Mouse (Mus musculus) layer of hippocampus, postnatal 10 days (tissue): ENCODE measurements around the gene Hist1h2bh. TPM values are rescaled to one million over a fixed set of nuclear protein-coding genes. Genes with fewer than 3 reads are reported as not detected.
A peak's percentile ranks its signal among the peaks of the same experiment; 100 is the strongest.
"Not testable (repeated sequence)": the region's sequence is repeated elsewhere in the genome, so short reads cannot be mapped to it uniquely, and the experiment has no call there.

Experiments
- DNase-seq, 2 experiments: peaks; one replicate each; pipeline ENCODE4 v3.0.0; 2021; ENCODE audit warnings: low spot score in 2 of 2
- total RNA-seq, 2 experiments: library from RNA; stranded (reverse); gene quantifications; 2 replicates each; pipeline ENCODE4 v1.2.3; 2021

Hist1h2bh gene
- total RNA-seq, 2 experiments from 2014 or later: 5.1 TPM

DNA sequence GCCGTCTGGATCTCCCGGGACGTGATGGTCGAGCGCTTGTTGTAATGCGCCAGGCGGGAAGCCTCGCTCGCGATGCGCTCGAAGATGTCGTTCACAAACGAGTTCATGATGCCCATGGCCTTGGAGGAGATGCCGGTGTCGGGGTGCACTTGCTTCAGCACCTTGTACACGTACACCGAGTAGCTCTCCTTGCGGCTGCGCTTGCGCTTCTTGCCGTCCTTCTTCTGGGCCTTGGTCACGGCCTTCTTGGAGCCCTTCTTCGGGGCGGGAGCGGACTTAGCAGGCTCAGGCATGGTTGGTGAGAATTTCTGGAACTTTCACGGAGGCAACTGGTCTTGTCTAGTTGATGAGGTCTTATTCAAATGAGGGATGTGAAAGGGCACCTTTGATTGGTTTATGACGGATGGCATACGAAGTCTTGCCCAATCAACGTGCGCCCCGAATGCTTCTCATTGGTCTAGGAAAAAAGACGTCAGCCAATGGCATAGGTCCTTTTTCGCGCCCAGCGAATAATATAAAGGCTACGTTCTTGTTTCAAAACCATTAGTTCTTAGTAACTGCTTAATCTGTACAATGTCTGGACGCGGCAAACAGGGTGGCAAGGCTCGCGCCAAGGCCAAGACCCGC is 30.8 kb upstream of the Hist1h2bh start, which contains the start of the genes Hist1h2bf and Hist1h2ad:
TSS of gene Hist1h2bf (minus strand) at position 299 of the 627 bp plus-strand sequence.
TSS of gene Hist1h2ad (plus strand) at position 484 of the 627 bp plus-strand sequence.
- DNase-seq: peak; percentile 81 to 86

- not testable (repeated sequence) for DNase-seq
These were observed 30.1 kb upstream of the Hist1h2bh start for GRCm38 (mm10) chr13:23573034-23573897.

- DNase-seq: no peak
These were observed 29.2 kb upstream of the Hist1h2bh start for GRCm38 (mm10) chr13:23572218-23573033.

DNA sequence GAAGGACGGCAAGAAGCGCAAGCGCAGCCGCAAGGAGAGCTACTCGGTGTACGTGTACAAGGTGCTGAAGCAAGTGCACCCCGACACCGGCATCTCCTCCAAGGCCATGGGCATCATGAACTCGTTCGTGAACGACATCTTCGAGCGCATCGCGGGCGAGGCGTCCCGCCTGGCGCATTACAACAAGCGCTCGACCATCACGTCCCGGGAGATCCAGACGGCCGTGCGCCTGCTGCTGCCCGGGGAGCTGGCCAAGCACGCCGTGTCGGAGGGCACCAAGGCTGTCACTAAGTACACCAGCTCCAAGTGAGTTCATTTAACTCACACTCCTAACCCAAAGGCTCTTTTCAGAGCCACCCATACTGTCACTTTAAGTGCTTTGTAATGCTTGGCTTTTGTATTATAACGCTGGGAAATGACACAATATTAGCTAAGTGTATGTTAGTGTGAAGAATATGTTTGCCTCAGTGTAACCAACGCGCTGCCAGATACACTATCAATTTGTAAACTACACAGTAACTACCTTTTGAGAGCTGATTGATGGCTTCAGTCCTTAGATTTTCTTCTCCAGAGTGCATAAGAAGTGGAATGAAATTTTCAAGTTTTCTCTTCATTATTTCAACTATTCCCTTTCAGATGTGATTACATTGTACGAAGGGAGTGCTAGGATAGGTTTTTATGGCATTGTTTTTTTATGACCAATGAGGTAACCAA is 28.5 kb upstream of the Hist1h2bh start:
- DNase-seq: not testable (repeated sequence)

- DNase-seq: peak; percentile 61 to 72
These were observed 27.9 kb upstream of the Hist1h2bh start, which contains the start of the genes Hist1h2ae and Hist1h2bg for GRCm38 (mm10) chr13:23571022-23571503. Hist1h2ae (minus strand) TSS chr13:23571220. Hist1h2bg (plus strand) TSS chr13:23571396.

DNA sequence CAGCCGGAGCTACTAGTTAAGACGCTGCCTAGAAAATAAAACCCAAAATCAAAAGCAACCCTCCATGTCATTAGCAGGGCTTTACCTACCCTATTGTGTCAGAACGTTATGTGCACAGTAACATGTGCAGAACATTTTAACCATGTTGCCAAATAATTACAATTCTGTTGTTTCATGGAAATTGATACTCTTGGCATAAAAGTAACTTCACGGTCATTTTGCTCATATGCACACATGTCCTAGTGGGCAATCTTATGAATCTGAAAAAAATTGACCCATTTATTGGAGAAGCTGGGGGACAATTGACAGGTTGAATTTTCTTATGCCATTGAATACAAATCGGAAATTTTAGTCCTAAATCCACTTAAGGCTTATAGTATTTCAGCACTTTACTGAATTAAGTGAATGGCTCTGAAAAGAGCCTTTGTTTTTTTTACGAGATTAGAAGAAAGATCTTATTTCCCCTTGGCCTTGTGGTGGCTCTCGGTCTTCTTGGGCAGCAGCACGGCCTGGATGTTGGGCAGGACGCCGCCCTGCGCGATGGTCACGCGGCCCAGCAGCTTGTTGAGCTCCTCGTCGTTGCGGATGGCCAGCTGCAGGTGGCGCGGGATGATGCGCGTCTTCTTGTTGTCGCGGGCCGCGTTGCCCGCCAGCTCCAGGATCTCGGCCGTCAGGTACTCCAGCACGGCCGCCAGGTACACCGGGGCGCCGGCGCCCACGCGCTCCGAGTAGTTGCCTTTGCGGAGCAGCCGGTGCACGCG is 27.2 kb upstream of the Hist1h2bh start:
- not testable (repeated sequence) for DNase-seq

DNA sequence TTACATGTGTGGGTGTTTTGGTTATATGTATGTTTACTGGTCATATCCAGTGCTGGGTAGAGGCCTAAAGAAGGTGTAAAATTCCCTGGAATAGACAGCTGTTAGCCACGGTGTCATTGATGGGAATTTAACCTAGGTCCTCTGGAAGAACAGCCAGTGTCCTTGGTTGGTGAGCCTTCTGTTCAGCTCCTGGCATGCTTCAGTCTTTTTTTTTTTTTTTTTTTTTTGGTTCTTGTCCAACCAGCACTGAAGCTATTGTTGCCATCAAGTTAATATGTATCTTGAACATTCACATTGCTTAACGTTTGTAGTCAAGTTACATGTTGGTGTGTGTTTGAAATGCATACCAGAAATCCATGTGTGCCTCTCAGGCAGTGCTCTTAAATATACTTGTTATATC is 21.3 kb upstream of the Hist1h2bh start:
- DNase-seq: no peak

DNA sequence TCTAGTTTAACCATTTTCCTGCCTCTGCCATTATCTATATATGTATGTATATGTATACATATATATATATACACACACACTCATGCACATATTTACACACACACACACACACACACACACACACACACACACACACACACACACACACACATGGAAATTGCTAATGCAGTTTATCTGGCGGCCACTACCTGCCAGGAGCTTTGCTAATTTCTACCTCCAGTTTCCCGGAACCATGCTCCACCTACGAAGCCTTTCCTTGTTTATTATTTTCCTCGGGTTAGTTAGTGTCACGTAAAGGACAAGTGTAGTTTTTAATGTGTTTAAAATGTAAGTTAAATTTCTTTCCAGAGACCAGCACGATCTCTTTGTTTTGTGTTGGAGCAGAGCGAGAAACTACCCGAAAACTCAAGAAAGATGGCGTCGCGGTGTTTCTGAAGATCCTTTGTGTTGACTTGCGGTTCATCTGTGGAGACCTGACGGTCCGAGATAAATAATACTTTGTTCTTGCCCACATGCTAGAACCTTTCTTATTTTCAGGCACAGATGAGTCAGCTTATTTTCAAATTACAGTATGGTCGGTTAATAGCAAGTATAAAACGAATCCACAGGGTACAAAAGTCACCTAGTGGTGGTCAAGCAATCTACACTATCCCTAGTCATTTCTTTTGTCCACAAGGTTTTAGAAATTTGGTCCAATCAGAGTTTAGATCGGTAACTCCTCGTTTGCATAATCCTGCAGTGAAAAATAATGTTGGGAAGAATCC is 19.7 kb upstream of the Hist1h2bh start:
- peak in 1 of 2 experiments; percentile 46 for DNase-seq

GRCm38 (mm10) chr13:23561883-23562659 is 18.9 kb upstream of the Hist1h2bh start, which contains the start of gene Hist1h3e:
Hist1h3e (minus strand) TSS chr13:23562369.
- peak; percentile 94 to 95 for DNase-seq

DNA sequence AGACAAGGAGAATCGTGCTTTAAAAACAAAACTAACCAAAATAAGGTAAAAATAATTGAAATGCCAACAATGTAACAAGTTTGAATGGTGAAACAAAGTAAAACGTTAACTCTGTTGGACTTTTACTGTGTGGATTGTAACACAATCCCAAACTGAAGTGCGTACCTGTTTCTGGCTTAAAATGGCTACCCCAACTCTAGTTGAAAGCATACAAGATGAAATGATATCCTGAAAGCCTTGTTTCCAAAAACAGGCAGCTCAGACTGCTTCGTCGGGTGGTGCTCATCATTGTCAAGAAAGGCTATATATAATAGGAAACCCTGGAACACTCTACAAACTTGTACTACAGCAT is 18.3 kb upstream of the Hist1h2bh start:
- not testable (repeated sequence) for DNase-seq

- not testable (repeated sequence) for DNase-seq
These were observed 17.5 kb upstream of the Hist1h2bh start for GRCm38 (mm10) chr13:23560699-23561098.

GRCm38 (mm10) chr13:23556906-23557305 is 13.7 kb upstream of the Hist1h2bh start:
- no peak for DNase-seq

- DNase-seq: peak; percentile 37 to 60
These were observed 12.7 kb upstream of the Hist1h2bh start for GRCm38 (mm10) chr13:23555839-23556416.

DNA sequence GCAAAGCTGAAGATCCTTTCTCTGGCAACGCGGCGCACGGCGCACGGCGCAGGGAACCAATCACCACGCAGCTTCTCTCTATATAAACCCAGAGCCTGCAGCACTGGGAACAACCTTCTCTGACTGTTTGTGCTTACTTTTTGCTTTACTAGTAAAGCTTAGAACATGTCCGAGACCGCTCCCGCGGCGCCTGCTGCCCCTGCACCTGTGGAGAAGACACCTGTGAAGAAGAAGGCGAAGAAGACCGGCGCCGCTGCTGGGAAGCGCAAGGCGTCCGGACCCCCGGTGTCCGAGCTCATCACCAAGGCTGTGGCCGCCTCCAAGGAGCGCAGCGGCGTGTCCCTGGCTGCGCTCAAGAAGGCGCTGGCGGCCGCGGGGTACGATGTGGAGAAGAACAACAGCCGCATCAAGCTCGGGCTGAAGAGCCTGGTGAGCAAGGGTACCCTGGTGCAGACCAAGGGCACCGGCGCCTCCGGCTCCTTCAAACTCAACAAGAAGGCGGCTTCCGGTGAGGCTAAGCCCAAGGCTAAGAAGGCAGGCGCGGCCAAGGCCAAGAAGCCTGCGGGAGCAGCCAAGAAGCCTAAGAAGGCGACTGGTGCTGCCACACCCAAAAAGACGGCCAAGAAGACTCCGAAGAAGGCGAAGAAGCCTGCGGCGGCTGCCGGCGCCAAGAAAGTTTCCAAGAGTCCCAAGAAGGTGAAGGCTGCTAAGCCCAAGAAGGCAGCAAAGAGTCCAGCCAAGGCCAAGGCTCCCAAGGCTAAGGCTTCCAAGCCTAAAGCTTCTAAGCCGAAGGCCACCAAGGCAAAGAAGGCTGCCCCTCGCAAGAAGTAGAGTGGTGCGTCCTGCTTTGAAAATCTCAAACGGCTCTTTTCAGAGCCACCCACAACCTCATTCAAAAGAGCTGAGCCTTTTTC is 12.0 kb upstream of the Hist1h2bh start:
- peak; percentile 58 to 71 for DNase-seq

- no peak for DNase-seq
These were observed 11.2 kb upstream of the Hist1h2bh start for GRCm38 (mm10) chr13:23554393-23554792.

DNA sequence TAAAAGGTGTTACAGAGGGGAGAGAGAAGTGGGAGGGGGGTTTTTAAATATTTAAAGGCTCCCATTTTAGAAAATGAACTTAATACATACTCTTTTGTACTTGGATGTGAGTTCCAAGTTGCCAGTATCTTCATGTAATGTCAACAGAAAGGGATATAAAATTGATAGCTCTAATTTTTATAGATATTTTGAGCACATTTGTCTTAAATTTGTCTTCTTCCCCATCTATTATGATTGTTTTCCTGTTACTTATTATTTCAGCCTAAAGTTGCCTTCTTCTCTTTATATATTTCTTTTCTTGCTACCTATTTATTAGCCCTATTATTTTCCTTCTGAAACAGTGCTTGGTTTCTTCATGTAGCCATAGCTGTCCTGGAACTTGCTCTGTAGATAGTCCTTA is 9.8 kb upstream of the Hist1h2bh start, which contains the start of gene Hist1h1d:
TSS of gene Hist1h1d (plus strand) at position 301 of the 400 bp plus-strand sequence.
- DNase-seq: no peak
